Mouse (Mus musculus) liver, embryonic 14.5 days (tissue): Measurements from ENCODE around the gene Rab25.

Experiments
- CTCF ChIP-seq: IDR thresholded peaks from 2 replicates; pipeline ENCODE4 v1.5.1; 2016; ENCODE audit warnings: antibody characterized with exemption, low read depth, control low read depth
- EP300 ChIP-seq: IDR thresholded peaks from 2 replicates; pipeline ENCODE4 v1.6.1; 2016; ENCODE audit warnings: antibody characterized with exemption, low read depth

DNA sequence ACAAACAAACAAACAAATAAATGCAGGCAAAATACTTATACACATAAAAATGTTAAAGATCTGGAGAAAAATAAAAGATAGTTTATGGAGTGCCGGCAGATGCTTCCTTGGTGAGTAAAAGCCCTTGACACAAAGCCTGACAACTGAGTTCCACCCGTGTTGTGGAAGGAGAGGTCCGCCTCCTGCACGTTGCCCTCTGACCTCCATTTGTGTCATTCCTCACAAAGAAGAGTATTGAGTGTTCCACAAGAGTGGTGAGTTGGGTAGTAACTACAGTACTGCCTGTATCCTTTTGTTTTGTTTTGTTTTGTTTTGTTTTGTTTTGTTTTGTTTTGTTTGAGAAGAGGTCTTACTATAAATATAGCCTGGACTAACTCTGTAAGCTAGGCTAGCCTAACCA is 48.5 kb downstream of the Rab25 start:
- no peak for TF ChIP-seq EP300
- no peak for TF ChIP-seq CTCF
